In the genomic region with DNA sequence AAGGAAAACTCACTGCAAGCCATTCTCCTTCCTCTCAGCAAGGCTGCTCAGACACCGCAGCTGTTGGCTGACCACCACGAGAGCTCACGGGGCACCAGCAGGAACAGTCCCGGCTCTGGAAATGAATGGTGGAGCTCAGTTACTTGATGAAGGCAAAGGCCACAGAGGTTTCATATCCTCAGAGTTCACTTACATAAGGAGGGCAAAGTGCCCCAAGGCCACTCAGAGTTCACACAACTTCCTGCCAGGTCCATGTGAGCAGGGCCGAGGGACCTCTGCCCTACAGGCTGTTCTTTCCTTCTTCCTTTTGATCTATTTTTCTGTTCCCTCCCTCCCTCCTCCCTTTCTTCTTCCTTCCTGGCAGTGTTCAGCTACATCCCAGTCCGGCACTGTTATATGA, we compare ENCODE assay signal across 8 mouse cellular contexts. TPM values are rescaled to one million over a fixed set of nuclear protein-coding genes. Genes with fewer than 3 reads are reported as not detected.
DNase-seq lines count a peak whose midpoint lies in the region; ATAC-seq lines count a peak whose summit lies in the region.

No protein-coding gene starts in this region.

- H3K9me3 ChIP-seq in midbrain, embryonic 16.5 days (replicated peaks; ENCODE audit: control insufficient read depth, low read length, poor library complexity, severe bottlenecking) = no peaks in the 10 kb centered on the region
- no peaks in the 10 kb centered on the region for H3K9me3 ChIP-seq in midbrain, embryonic 10.5 days (replicated peaks)
- H3K9me3 ChIP-seq in intestine, embryonic 14.5 days (ENCODE audit: control insufficient read depth, low read length) = no peaks in the 10 kb centered on the region
- no peaks in the 10 kb centered on the region for H3K9me3 ChIP-seq in liver, embryonic 12.5 days (replicated peaks)
- H3K9me3 ChIP-seq in stomach, embryonic 15.5 days = no peaks in the 10 kb centered on the region

- 63% methylated on average over 6 of the region's 6 CpGs for WGBS in midbrain, embryonic 16.5 days
- WGBS in midbrain, embryonic 10.5 days = 70% methylated on average over 6 of the region's 6 CpGs
- 27% methylated on average over 6 of the region's 6 CpGs for WGBS in intestine, embryonic 14.5 days
- WGBS in liver, embryonic 12.5 days (ENCODE audit: insufficient replicate concordance) = 47% methylated on average over 6 of the region's 6 CpGs
- 18% methylated on average over 6 of the region's 6 CpGs for WGBS in stomach, embryonic 15.5 days

- 0 out of 2 replicates have a peak, but pooled peaks cover under 1% of the 10 kb centered on the region for H3K36me3 ChIP-seq in midbrain, embryonic 16.5 days (ENCODE audit: control insufficient read depth, insufficient read depth, low read length)
- no peaks in the 10 kb centered on the region for H3K36me3 ChIP-seq in midbrain, embryonic 10.5 days
- no peaks in the 10 kb centered on the region for H3K36me3 ChIP-seq in intestine, embryonic 14.5 days (ENCODE audit: control insufficient read depth, insufficient read depth, low read length)
- no peaks in the 10 kb centered on the region for H3K36me3 ChIP-seq in liver, embryonic 12.5 days
- no peaks in the 10 kb centered on the region for H3K36me3 ChIP-seq in stomach, embryonic 15.5 days

- no peak for DNase-seq in midbrain, embryonic 10.5 days (ENCODE audit: low spot score)
- peak; percentile 30 to 40 for DNase-seq in gastrocnemius, adult 8-10 months (ENCODE audit: low spot score in 2 of 2)
- DNase-seq in intestine, embryonic 14.5 days (ENCODE audit: low spot score) = peak; percentile 61
- DNase-seq in urinary bladder, postnatal 10 days (ENCODE audit: low spot score) = no peak
- no peak for DNase-seq in thymus, postnatal 0 days (ENCODE audit: low spot score)

- H3K4me1 ChIP-seq in midbrain, embryonic 16.5 days (ENCODE audit: control insufficient read depth, insufficient read depth, low read length) = peaks cover 2% of the 10 kb centered on the region; the same call in 1 of the 2 replicates
- H3K4me1 ChIP-seq in midbrain, embryonic 10.5 days = peaks cover 4% of the 10 kb centered on the region; the same call in 1 of the 2 replicates
- H3K4me1 ChIP-seq in intestine, embryonic 14.5 days (replicated peaks; ENCODE audit: control insufficient read depth, insufficient read depth, low read length) = peaks cover 6% of the 10 kb centered on the region; the same call in 1 of the 2 replicates
- peaks cover 19% of the 10 kb centered on the region for H3K4me1 ChIP-seq in liver, embryonic 12.5 days
- H3K4me1 ChIP-seq in stomach, embryonic 15.5 days = peaks cover 5% of the 10 kb centered on the region; the same call in 1 of the 2 replicates

- no peak overlapping the region for H3K4me2 ChIP-seq in midbrain, embryonic 16.5 days (ENCODE audit: low read length)
- peak overlapping the region; percentile 34 for H3K4me2 ChIP-seq in intestine, embryonic 14.5 days (ENCODE audit: low read length)
- no peak overlapping the region for H3K4me2 ChIP-seq in liver, embryonic 12.5 days
- peak overlapping the region; percentile 31; the same call in 1 of the 2 replicates for H3K4me2 ChIP-seq in stomach, embryonic 15.5 days

- peak overlapping the region; percentile 1; the same call in 1 of the 2 replicates for H3K27ac ChIP-seq in midbrain, embryonic 16.5 days (ENCODE audit: low read length)
- H3K27ac ChIP-seq in midbrain, embryonic 10.5 days (replicated peaks) = no peak overlapping the region
- peak overlapping the region; percentile 82 for H3K27ac ChIP-seq in intestine, embryonic 14.5 days (ENCODE audit: low read depth)
- H3K27ac ChIP-seq in liver, embryonic 12.5 days = peak overlapping the region; percentile 32
- H3K27ac ChIP-seq in stomach, embryonic 15.5 days = peak overlapping the region; percentile 88

- ATAC-seq in midbrain, embryonic 16.5 days = no peak
- ATAC-seq in intestine, embryonic 14.5 days (replicated peaks; ENCODE audit: low FRiP score, low TSS enrichment, low read depth) = no peak
- no peak for ATAC-seq in liver, embryonic 12.5 days
- ATAC-seq in stomach, embryonic 15.5 days (ENCODE audit: insufficient read depth, low FRiP score, low read depth) = peak; percentile 6; the same call in 1 of the 2 replicates

- no peak overlapping the region for H3K9ac ChIP-seq in midbrain, embryonic 16.5 days (ENCODE audit: low read depth, low read length)
- peak overlapping the region; percentile 18; the same call in 1 of the 2 replicates for H3K9ac ChIP-seq in intestine, embryonic 14.5 days (ENCODE audit: low read length)
- H3K9ac ChIP-seq in liver, embryonic 12.5 days = no peak overlapping the region
- H3K9ac ChIP-seq in stomach, embryonic 15.5 days = no peak overlapping the region

- H3K27me3 ChIP-seq in midbrain, embryonic 16.5 days (ENCODE audit: control insufficient read depth, insufficient read depth, low read depth, low read length) = no peaks in the 10 kb centered on the region
- H3K27me3 ChIP-seq in midbrain, embryonic 10.5 days (ENCODE audit: low read depth, poor library complexity, severe bottlenecking) = no peaks in the 10 kb centered on the region
- no peaks in the 10 kb centered on the region for H3K27me3 ChIP-seq in intestine, embryonic 14.5 days (replicated peaks; ENCODE audit: control insufficient read depth, insufficient read depth, low read length)
- no peaks in the 10 kb centered on the region for H3K27me3 ChIP-seq in liver, embryonic 12.5 days (replicated peaks)
- H3K27me3 ChIP-seq in stomach, embryonic 15.5 days (replicated peaks) = no peaks in the 10 kb centered on the region

- no peak overlapping the region for H3K4me3 ChIP-seq in midbrain, embryonic 16.5 days (ENCODE audit: low read depth, low read length)
- H3K4me3 ChIP-seq in midbrain, embryonic 10.5 days = no peak overlapping the region
- H3K4me3 ChIP-seq in intestine, embryonic 14.5 days (ENCODE audit: low read depth, low read length) = no peak overlapping the region
- H3K4me3 ChIP-seq in liver, embryonic 12.5 days = no peak overlapping the region
- no peak overlapping the region for H3K4me3 ChIP-seq in stomach, embryonic 15.5 days (replicated peaks)

RNA-seq across cellular contexts. Expression of gene Taf1d, which starts 4.6 kb away (rescaled TPM):
- 39.7 and 44.7 TPM in 2 replicates for polyA plus RNA-seq in midbrain, embryonic 16.5 days (2015; fragmentation: Nextera tagmentation; extraction: Ambion mirVana)
- polyA plus RNA-seq in midbrain, embryonic 10.5 days (2016; fragmentation: Nextera tagmentation; extraction: Ambion mirVana) = 69.7 and 88.3 TPM in 2 replicates
- 100 to 1,000 TPM in 1 of 4 experiments, 10 to 100 TPM in 3; 69.0 to 109 (median 76.8) TPM for total RNA-seq in gastrocnemius, adult 8-10 months (2022)
- 85.9 and 87.5 TPM in 2 replicates for polyA plus RNA-seq in intestine, embryonic 14.5 days (2014; fragmentation: Nextera tagmentation; extraction: Ambion mirVana)
- 63.5 and 64.6 TPM in 2 replicates for polyA plus RNA-seq in liver, embryonic 12.5 days (2016; fragmentation: Nextera tagmentation; extraction: Ambion mirVana)
- 76.6 and 81.1 TPM in 2 replicates for polyA plus RNA-seq in stomach, embryonic 15.5 days (2015; fragmentation: Nextera tagmentation; extraction: Ambion mirVana)
- 77.6 and 79.2 TPM in 2 replicates for polyA plus RNA-seq in thymus, postnatal 0 days (2015; fragmentation: Nextera tagmentation; extraction: Ambion mirVana)

RNA-seq across cellular contexts. Expression of gene 4931406C07Rik, which starts 4.8 kb away (rescaled TPM):
- polyA plus RNA-seq in midbrain, embryonic 16.5 days (2015; fragmentation: Nextera tagmentation; extraction: Ambion mirVana) = 13.9 and 14.7 TPM in 2 replicates
- 5.3 and 7.8 TPM in 2 replicates for polyA plus RNA-seq in midbrain, embryonic 10.5 days (2016; fragmentation: Nextera tagmentation; extraction: Ambion mirVana)
- total RNA-seq in gastrocnemius, adult 8-10 months (2022) = 1 to 10 TPM; 2.3 to 6.4 (median 4.2) TPM
- 7.3 and 8.3 TPM in 2 replicates for polyA plus RNA-seq in intestine, embryonic 14.5 days (2014; fragmentation: Nextera tagmentation; extraction: Ambion mirVana)
- polyA plus RNA-seq in liver, embryonic 12.5 days (2016; fragmentation: Nextera tagmentation; extraction: Ambion mirVana) = 3.8 TPM in 2 replicates
- polyA plus RNA-seq in stomach, embryonic 15.5 days (2015; fragmentation: Nextera tagmentation; extraction: Ambion mirVana) = 8.8 and 10.1 TPM in 2 replicates
- 4.3 and 4.8 TPM in 2 replicates for polyA plus RNA-seq in thymus, postnatal 0 days (2015; fragmentation: Nextera tagmentation; extraction: Ambion mirVana)

RNA-seq across cellular contexts. Expression of gene Med17, which starts 21.7 kb away (rescaled TPM):
- 29.1 and 29.7 TPM in 2 replicates for polyA plus RNA-seq in midbrain, embryonic 16.5 days (2015; fragmentation: Nextera tagmentation; extraction: Ambion mirVana)
- 38.4 and 42.4 TPM in 2 replicates for polyA plus RNA-seq in midbrain, embryonic 10.5 days (2016; fragmentation: Nextera tagmentation; extraction: Ambion mirVana)
- total RNA-seq in gastrocnemius, adult 8-10 months (2022) = 10 to 100 TPM in 2 of 4 experiments, 1 to 10 TPM in 2; 9.5 to 11.0 (median 10.3) TPM
- 38.6 and 40.8 TPM in 2 replicates for polyA plus RNA-seq in intestine, embryonic 14.5 days (2014; fragmentation: Nextera tagmentation; extraction: Ambion mirVana)
- 28.0 and 29.2 TPM in 2 replicates for polyA plus RNA-seq in liver, embryonic 12.5 days (2016; fragmentation: Nextera tagmentation; extraction: Ambion mirVana)
- 31.9 and 33.5 TPM in 2 replicates for polyA plus RNA-seq in stomach, embryonic 15.5 days (2015; fragmentation: Nextera tagmentation; extraction: Ambion mirVana)
- polyA plus RNA-seq in thymus, postnatal 0 days (2015; fragmentation: Nextera tagmentation; extraction: Ambion mirVana) = 41.2 and 41.4 TPM in 2 replicates

RNA-seq across cellular contexts. Expression of gene Cep295, which starts 56.2 kb away (rescaled TPM):
- polyA plus RNA-seq in midbrain, embryonic 16.5 days (2015; fragmentation: Nextera tagmentation; extraction: Ambion mirVana) = 13.0 and 14.2 TPM in 2 replicates
- polyA plus RNA-seq in midbrain, embryonic 10.5 days (2016; fragmentation: Nextera tagmentation; extraction: Ambion mirVana) = 21.1 and 22.5 TPM in 2 replicates
- 1 to 10 TPM; 5.5 to 8.2 (median 6.4) TPM for total RNA-seq in gastrocnemius, adult 8-10 months (2022)
- 17.3 and 23.4 TPM in 2 replicates for polyA plus RNA-seq in intestine, embryonic 14.5 days (2014; fragmentation: Nextera tagmentation; extraction: Ambion mirVana)
- 13.9 and 14.2 TPM in 2 replicates for polyA plus RNA-seq in liver, embryonic 12.5 days (2016; fragmentation: Nextera tagmentation; extraction: Ambion mirVana)
- polyA plus RNA-seq in stomach, embryonic 15.5 days (2015; fragmentation: Nextera tagmentation; extraction: Ambion mirVana) = 14.2 and 14.3 TPM in 2 replicates
- 13.9 and 17.1 TPM in 2 replicates for polyA plus RNA-seq in thymus, postnatal 0 days (2015; fragmentation: Nextera tagmentation; extraction: Ambion mirVana)

Comparison
In these comparisons a context has a peak if more than half of its experiments do, and no peak if none do; other contexts are left out.
1. H3K4me2 ChIP-seq: peak in intestine, embryonic 14.5 days (single experiment) and stomach, embryonic 15.5 days (single experiment); none in midbrain, embryonic 16.5 days (single experiment) and liver, embryonic 12.5 days (single experiment).
2. DNase-seq: peak in gastrocnemius, adult 8-10 months (2 of 2) and intestine, embryonic 14.5 days (single experiment); none in midbrain, embryonic 10.5 days (single experiment), urinary bladder, postnatal 10 days (single experiment) and thymus, postnatal 0 days (single experiment).